Mouse (Mus musculus) myocyte (in vitro differentiated cells): Measurements from ENCODE around the gene Gins3.

Source experiments
- CEBPB ChIP-seq: IDR thresholded peaks from 2 replicates; pipeline ENCODE4 v1.6.1; 2011; ENCODE audit warnings: mild to moderate bottlenecking, moderate library complexity; ENCODE audit not compliant: poor library complexity, insufficient read depth, severe bottlenecking
- E2F4 ChIP-seq: IDR thresholded peaks from one replicate; pipeline ENCODE4 v1.6.1; 2011; ENCODE audit warnings: mild to moderate bottlenecking, control low read depth, moderate library complexity; ENCODE audit not compliant: insufficient read depth
- MAX ChIP-seq: IDR thresholded peaks from one replicate; pipeline ENCODE4 v1.6.1; 2011; ENCODE audit warnings: low read depth, mild to moderate bottlenecking, control low read depth
- MYOD1 ChIP-seq, 3 experiments: IDR thresholded peaks; one replicate each; pipeline ENCODE4 v1.6.1; 2011; ENCODE audit warnings: control low read depth in 2 of 3, low read depth in 2 of 3, mild to moderate bottlenecking in 2 of 3, moderate library complexity in 1 of 3; ENCODE audit not compliant: insufficient read length in 2 of 3, control insufficient read depth in 1 of 3
- MYOG ChIP-seq, 3 experiments: IDR thresholded peaks; one replicate each; pipeline ENCODE4 v1.6.1; 2011; ENCODE audit warnings: control low read depth in 2 of 3, low read depth in 2 of 3, mild to moderate bottlenecking in 2 of 3; ENCODE audit not compliant: insufficient read length in 2 of 3, control insufficient read depth in 1 of 3, insufficient read depth in 1 of 3
- POLR2A ChIP-seq: IDR thresholded peaks from one replicate; pipeline ENCODE4 v1.6.1; 2011; ENCODE audit warnings: low read depth, mild to moderate bottlenecking, control low read depth, moderate library complexity; ENCODE audit not compliant: insufficient read length
- POLR2AphosphoS2 ChIP-seq: IDR thresholded peaks from one replicate; pipeline ENCODE4 v1.6.1; 2011; ENCODE audit warnings: low read depth, control low read depth; ENCODE audit not compliant: insufficient read length
- REST ChIP-seq: IDR thresholded peaks from one replicate; pipeline ENCODE4 v1.6.1; 2011; ENCODE audit warnings: mild to moderate bottlenecking, control low read depth, moderate library complexity; ENCODE audit not compliant: insufficient read depth, insufficient read length
- SRF ChIP-seq: IDR thresholded peaks from one replicate; pipeline ENCODE4 v1.6.1; 2011; ENCODE audit warnings: low read depth; ENCODE audit not compliant: control insufficient read depth, insufficient read length
- TCF12 ChIP-seq: IDR thresholded peaks from one replicate; pipeline ENCODE4 v1.6.1; 2011; ENCODE audit warnings: mild to moderate bottlenecking, control low read depth; ENCODE audit not compliant: poor library complexity, insufficient read depth, severe bottlenecking
- TCF3 ChIP-seq: IDR thresholded peaks from one replicate; pipeline ENCODE4 v1.6.1; 2011; ENCODE audit warnings: low read depth, control low read depth; ENCODE audit not compliant: insufficient read length
- USF1 ChIP-seq: IDR thresholded peaks from one replicate; pipeline ENCODE4 v1.6.1; 2011; ENCODE audit warnings: low read depth, mild to moderate bottlenecking, control low read depth, moderate library complexity

- TF ChIP-seq POLR2A (no peak), E2F4 (no peak), CEBPB (no peak), MAX (no peak), POLR2AphosphoS2 (no peak), USF1 (no peak), MYOD1 (IDR thresholded peaks at IDR 0.05; ENCODE audit: control insufficient read depth in 1 of 3, insufficient read length in 2 of 3, low read depth in 2 of 3) (no peak), MYOG (IDR thresholded peaks at IDR 0.05; ENCODE audit: control insufficient read depth in 1 of 3, insufficient read depth in 1 of 3, insufficient read length in 2 of 3, low read depth in 2 of 3) (no peak), REST (no peak), SRF (no peak), TCF12 (no peak), TCF3 (no peak)
Measured at GRCm38 (mm10) chr8:95663599-95663949, 30.3 kb downstream of the Gins3 start.
